Mouse (Mus musculus) stomach, postnatal 0 days (tissue): ENCODE results near the gene Gm21704. TPM values are rescaled to one million over a fixed set of nuclear protein-coding genes. Genes with fewer than 3 reads are reported as not detected.
"Not testable (repeated sequence)": the region's sequence is repeated elsewhere in the genome, so short reads cannot be mapped to it uniquely, and the experiment has no call there.

Experiments used
- ATAC-seq: fragments of 200-750 bp; cut with Nextera tagmentation; 2 replicates; pipeline ENCODE4 v1.8.0; 2017; ENCODE audit not compliant: low FRiP score, low TSS enrichment
- DNase-seq: peaks from one replicate; pipeline ENCODE4 v3.0.0-alpha.2; 2016; ENCODE audit warnings: low spot score
- H3K27ac ChIP-seq: fragments of 300-500 bp; sonication (generic); replicated peaks from 2 replicates; pipeline ENCODE4 v1.5.1; 2014; ENCODE audit warnings: mild to moderate bottlenecking, control low read depth
- H3K27me3 ChIP-seq: fragments of 300-500 bp; sonication (generic); 2 replicates; pipeline ENCODE4 v1.6.1; 2014; ENCODE audit warnings: low read length; ENCODE audit not compliant: control insufficient read depth, insufficient read depth
- H3K36me3 ChIP-seq: fragments of 300-500 bp; sonication (generic); 2 replicates; pipeline ENCODE4 v1.6.1; 2014; ENCODE audit warnings: low read length, mixed read lengths; ENCODE audit not compliant: control insufficient read depth, insufficient read depth
- H3K4me1 ChIP-seq: fragments of 300-500 bp; sonication (generic); replicated peaks from 2 replicates; pipeline ENCODE4 v1.6.1; 2014; ENCODE audit warnings: antibody characterized with exemption; ENCODE audit not compliant: control insufficient read depth, insufficient read depth
- H3K4me2 ChIP-seq: fragments of 300-500 bp; sonication (generic); replicated peaks from 2 replicates; pipeline ENCODE4 v1.6.1; 2014; ENCODE audit warnings: low read depth, mild to moderate bottlenecking, control low read depth, moderate library complexity
- H3K4me3 ChIP-seq: fragments of 300-500 bp; sonication (generic); 2 replicates; pipeline ENCODE4 v1.5.1; 2014; ENCODE audit warnings: low read depth, low read length, control low read depth
- H3K9ac ChIP-seq: fragments of 300-500 bp; sonication (generic); 2 replicates; pipeline ENCODE4 v1.6.1; 2014; ENCODE audit warnings: mild to moderate bottlenecking, low read length, control low read depth, mixed read lengths
- H3K9me3 ChIP-seq: fragments of 300-500 bp; sonication (generic); 2 replicates; pipeline ENCODE4 v1.6.1; 2016; ENCODE audit warnings: low read length; ENCODE audit not compliant: control insufficient read depth
- WGBS: fragments of 180-500 bp; shearing (Covaris S2); extraction: QIAGEN DNeasy Blood & Tissue Kit; methylation state at CpG from one replicate; pipeline ENCODE4 v1.1.7; 2014; 5-methylcytosine and 5-hydroxymethylcytosine counted together
- polyA plus RNA-seq: library from polyadenylated mRNA; unstranded; fragments of >200 nt; fragmentation: Nextera tagmentation; extraction: Ambion mirVana; gene quantifications from 2 replicates; pipeline ENCODE4 v1.2.1, GENCODE M21; 2015

Gm21704 gene
- not detected in 2 replicates for polyA plus RNA-seq

- not testable (repeated sequence) for H3K36me3 ChIP-seq, H3K9ac ChIP-seq, ATAC-seq, H3K4me3 ChIP-seq, H3K27me3 ChIP-seq, H3K27ac ChIP-seq, H3K4me1 ChIP-seq, H3K4me2 ChIP-seq, DNase-seq, H3K9me3 ChIP-seq
- WGBS, result no CpG with 5 or more reads among the region's 9 CpGs
Observed at GRCm38 (mm10) chrY:3410067-3410466, at the start of gene Gm21704, which contains the start of gene Gm21708. TSS of gene Gm21704 (minus strand) at chrY:3410167. TSS of gene Gm21708 (minus strand) at chrY:3410167.

GRCm38 (mm10) chrY:3345229-3345628 lies 64.7 kb downstream of the Gm21704 start, which contains the start of gene Gm21693:
TSS of gene Gm21693 (minus strand) at chrY:3345329.
- H3K36me3 ChIP-seq, H3K4me1 ChIP-seq, H3K9ac ChIP-seq, DNase-seq, H3K4me2 ChIP-seq, H3K27ac ChIP-seq, ATAC-seq, H3K27me3 ChIP-seq, H3K4me3 ChIP-seq, H3K9me3 ChIP-seq: not testable (repeated sequence)
- WGBS, result no CpG with 5 or more reads among the region's 9 CpGs

GRCm38 (mm10) chrY:3340661-3341060 lies 69.3 kb downstream of the Gm21704 start:
- H3K36me3 ChIP-seq, H3K9me3 ChIP-seq, H3K27ac ChIP-seq, H3K4me3 ChIP-seq, DNase-seq, H3K9ac ChIP-seq, H3K4me1 ChIP-seq, H3K27me3 ChIP-seq, H3K4me2 ChIP-seq, ATAC-seq: not testable (repeated sequence)
- WGBS, result no CpG with 5 or more reads among the region's 11 CpGs

Other genes starting within 250 kb of the Gm21704 start
- not detected in 2 replicates for gene Gm21677, start 103.7 kb downstream of the Gm21704 start, polyA plus RNA-seq
- not detected in 2 replicates for gene Gm21693, start 64.8 kb downstream of the Gm21704 start, polyA plus RNA-seq
- gene Gm21708, start within 50 bp of the Gm21704 start, polyA plus RNA-seq, result not detected in 2 replicates